Mouse (Mus musculus): ENCODE results near the gene 4930579G24Rik. TPM values are rescaled to one million over a fixed set of nuclear protein-coding genes. Genes with fewer than 3 reads are reported as not detected.

The 4930579G24Rik gene
- polyA plus RNA-seq, 1 experiment from 2014 or later = 39.8 TPM

- H3K36me3 ChIP-seq (ENCODE audit: insufficient read depth) = peaks cover 62% of the 10 kb centered on the region
These were observed 33.4 kb upstream of the 4930579G24Rik start for GRCm38 (mm10) chr3:79595468-79595867.

GRCm38 (mm10) chr3:79609886-79610285, 19.0 kb upstream of the 4930579G24Rik start:
- H3K4me1 ChIP-seq (ENCODE audit: insufficient read depth) = no peaks in the 10 kb centered on the region
- no peaks in the 10 kb centered on the region for H3K9me3 ChIP-seq (ENCODE audit: low read depth, low read length)
- no peak for DNase-seq
- 84% methylated on average over 2 of the region's 2 CpGs for WGBS
- H3K27me3 ChIP-seq (ENCODE audit: insufficient read depth, low read length) = no peaks in the 10 kb centered on the region
- no peak for ATAC-seq (ENCODE audit: insufficient read depth)
- no peak for TF ChIP-seq CTCF (IDR thresholded peaks at IDR 0.05; ENCODE audit: low read depth)
- H3K9ac ChIP-seq = no peak overlapping the region
- no peak overlapping the region for H3K4me3 ChIP-seq (ENCODE audit: low read depth, low read length)
- H3K36me3 ChIP-seq (ENCODE audit: insufficient read depth) = peaks cover 49% of the 10 kb centered on the region
- H3K27ac ChIP-seq (ENCODE audit: low read depth) = no peak overlapping the region
- H3K4me2 ChIP-seq = no peak overlapping the region

More at GRCm38 (mm10) chr3:79595468-79595867, 33.4 kb upstream of the 4930579G24Rik start:
- H3K27ac ChIP-seq (ENCODE audit: low read depth) = no peak overlapping the region
- H3K9ac ChIP-seq = no peak overlapping the region
- no peaks in the 10 kb centered on the region for H3K9me3 ChIP-seq (ENCODE audit: low read depth, low read length)
- ATAC-seq (ENCODE audit: insufficient read depth) = no peak
- peaks cover 4% of the 10 kb centered on the region; the same call in 1 of the 2 replicates for H3K4me1 ChIP-seq (ENCODE audit: insufficient read depth)
- H3K4me3 ChIP-seq (ENCODE audit: low read depth, low read length) = no peak overlapping the region
- no peaks in the 10 kb centered on the region for H3K27me3 ChIP-seq (ENCODE audit: insufficient read depth, low read length)
- DNase-seq = no peak
- WGBS = 87% methylated on average over 7 of the region's 7 CpGs
- no peak overlapping the region for H3K4me2 ChIP-seq
- TF ChIP-seq CTCF (IDR thresholded peaks at IDR 0.05; ENCODE audit: low read depth) = no peak

- Histone ChIP-seq H3K9ac (peak overlapping the region; percentile 53), H3K27ac (ENCODE audit: low read depth) (no peak overlapping the region; the same call in 1 of the 2 replicates), H3K27me3 (ENCODE audit: insufficient read depth, low read length) (no peaks in the 10 kb centered on the region), H3K4me1 (ENCODE audit: insufficient read depth) (no peaks in the 10 kb centered on the region), H3K4me2 (peak overlapping the region; percentile 82), H3K4me3 (ENCODE audit: low read depth, low read length) (peak overlapping the region; percentile 77), H3K36me3 (ENCODE audit: insufficient read depth) (peaks cover 14% of the 10 kb centered on the region), H3K9me3 (ENCODE audit: low read depth, low read length) (0 out of 2 replicates have a peak, but pooled peaks cover 2% of the 10 kb centered on the region)
- TF ChIP-seq CTCF (IDR thresholded peaks at IDR 0.05; ENCODE audit: low read depth) = peak; percentile 42
- 21% methylated on average over 10 of the region's 10 CpGs for WGBS
- DNase-seq (peak; percentile 26), ATAC-seq (ENCODE audit: insufficient read depth) (no peak)
These were observed 1.2 kb upstream of the 4930579G24Rik start for GRCm38 (mm10) chr3:79627484-79628181.

GRCm38 (mm10) chr3:79628182-79628560, 708 bp upstream of the 4930579G24Rik start:
- DNase-seq (no peak), ATAC-seq (ENCODE audit: insufficient read depth) (no peak; the same call in 1 of the 2 replicates)
- H3K9me3 ChIP-seq (ENCODE audit: low read depth, low read length) = 0 out of 2 replicates have a peak, but pooled peaks cover 4% of the 10 kb centered on the region
- H3K4me2 ChIP-seq = peak overlapping the region; percentile 82
- H3K4me1 ChIP-seq (ENCODE audit: insufficient read depth) = no peaks in the 10 kb centered on the region
- peak overlapping the region; percentile 36 for H3K27ac ChIP-seq (ENCODE audit: low read depth)
- no peak for TF ChIP-seq CTCF (IDR thresholded peaks at IDR 0.05; ENCODE audit: low read depth)
- peaks cover 16% of the 10 kb centered on the region for H3K36me3 ChIP-seq (ENCODE audit: insufficient read depth)
- H3K4me3 ChIP-seq (ENCODE audit: low read depth, low read length) = peak overlapping the region; percentile 77
- H3K27me3 ChIP-seq (ENCODE audit: insufficient read depth, low read length) = no peaks in the 10 kb centered on the region
- 1% methylated on average over 9 of the region's 9 CpGs for WGBS
- H3K9ac ChIP-seq = peak overlapping the region; percentile 53

- WGBS = 0% methylated on average over 11 of the region's 11 CpGs
- ATAC-seq (ENCODE audit: insufficient read depth) = peak; percentile 75
- peak within 1 kb of the TSS; percentile 83 for H3K9ac ChIP-seq
- H3K36me3 ChIP-seq (ENCODE audit: insufficient read depth) = peaks cover 22% of the 10 kb centered on the region
- no peak for TF ChIP-seq CTCF (IDR thresholded peaks at IDR 0.05; ENCODE audit: low read depth)
- peak within 1 kb of the TSS; percentile 93 for H3K27ac ChIP-seq (ENCODE audit: low read depth)
- H3K9me3 ChIP-seq (ENCODE audit: low read depth, low read length) = peaks cover 12% of the 10 kb centered on the region; the same call in 1 of the 2 replicates
- no peaks in the 10 kb centered on the region for H3K4me1 ChIP-seq (ENCODE audit: insufficient read depth)
- no peaks in the 10 kb centered on the region for H3K27me3 ChIP-seq (ENCODE audit: insufficient read depth, low read length)
- H3K4me3 ChIP-seq (ENCODE audit: low read depth, low read length) = peak within 1 kb of the TSS; percentile 77
- peak; percentile 92 for DNase-seq
- peak within 1 kb of the TSS; percentile 82 for H3K4me2 ChIP-seq
These were observed 494 bp downstream of the 4930579G24Rik start, which contains the start of gene Etfdh for GRCm38 (mm10) chr3:79629416-79629730. TSS of gene Etfdh (minus strand) at chr3:79629500.

GRCm38 (mm10) chr3:79652129-79652528, 23.2 kb downstream of the 4930579G24Rik start:
- ATAC-seq (ENCODE audit: insufficient read depth) = no peak
- H3K4me3 ChIP-seq (ENCODE audit: low read depth, low read length) = no peak overlapping the region
- H3K27me3 ChIP-seq (ENCODE audit: insufficient read depth, low read length) = no peaks in the 10 kb centered on the region
- DNase-seq = no peak
- H3K36me3 ChIP-seq (ENCODE audit: insufficient read depth) = no peaks in the 10 kb centered on the region
- no peaks in the 10 kb centered on the region for H3K4me1 ChIP-seq (ENCODE audit: insufficient read depth)
- H3K4me2 ChIP-seq = no peak overlapping the region
- no peak overlapping the region for H3K27ac ChIP-seq (ENCODE audit: low read depth)
- no peak for TF ChIP-seq CTCF (IDR thresholded peaks at IDR 0.05; ENCODE audit: low read depth)
- 82% methylated on average over 6 of the region's 6 CpGs for WGBS
- no peak overlapping the region for H3K9ac ChIP-seq
- no peaks in the 10 kb centered on the region for H3K9me3 ChIP-seq (ENCODE audit: low read depth, low read length)

GRCm38 (mm10) chr3:79656682-79657081, 27.8 kb downstream of the 4930579G24Rik start:
- Histone ChIP-seq H3K4me2 (no peak overlapping the region), H3K9me3 (ENCODE audit: low read depth, low read length) (no peaks in the 10 kb centered on the region), H3K36me3 (ENCODE audit: insufficient read depth) (no peaks in the 10 kb centered on the region), H3K4me3 (ENCODE audit: low read depth, low read length) (no peak overlapping the region), H3K4me1 (ENCODE audit: insufficient read depth) (no peaks in the 10 kb centered on the region), H3K27me3 (ENCODE audit: insufficient read depth, low read length) (no peaks in the 10 kb centered on the region), H3K9ac (no peak overlapping the region), H3K27ac (ENCODE audit: low read depth) (no peak overlapping the region)
- peak; percentile 7 for DNase-seq
- 48% methylated on average over 5 of the region's 5 CpGs for WGBS
- no peak for ATAC-seq (ENCODE audit: insufficient read depth)
- TF ChIP-seq CTCF (IDR thresholded peaks at IDR 0.05; ENCODE audit: low read depth) = no peak

All from lung, embryonic 14.5 days (tissue).